ENCODE assay signal across 18 mouse cellular contexts in genomic region chr2:91673587-91673986, GRCm38 (mm10). TPM values are rescaled to one million over a fixed set of nuclear protein-coding genes. Genes with fewer than 3 reads are reported as not detected.
"Had no signal": no experiment of that assay in that cellular context is flagged by ENCODE, and none has a peak within 500 bp of the region (broad histone marks: within the 10 kb centered on the region; RNA-seq: fewer than 3 reads in every experiment).

No protein-coding gene starts in this region.

- H3K27me3 ChIP-seq: midbrain, embryonic 12.5 days; neural tube, embryonic 13.5 days; neural tube, embryonic 15.5 days; stomach, embryonic 15.5 days had no signal

- H3K4me1 ChIP-seq: midbrain, embryonic 10.5 days; midbrain, embryonic 12.5 days; neural tube, embryonic 13.5 days; neural tube, embryonic 15.5 days; stomach, embryonic 15.5 days had no signal

- H3K27ac ChIP-seq: midbrain, embryonic 10.5 days; midbrain, embryonic 12.5 days; neural tube, embryonic 13.5 days; neural tube, embryonic 15.5 days; stomach, embryonic 15.5 days; stomach, postnatal 0 days had no signal

- H3K9ac ChIP-seq: lung, embryonic 14.5 days; midbrain, embryonic 12.5 days; neural tube, embryonic 13.5 days; neural tube, embryonic 15.5 days; stomach, embryonic 15.5 days had no signal

- H3K4me3 ChIP-seq: midbrain, embryonic 10.5 days; midbrain, embryonic 12.5 days; myocyte; neural tube, embryonic 13.5 days; neural tube, embryonic 15.5 days; stomach, embryonic 15.5 days had no signal

- DNase-seq: lung, adult 18-20 months; lung, embryonic 14.5 days; lung, postnatal 10 days; lung, postnatal 4 days; midbrain, embryonic 14.5 days; retina, postnatal 1 day; right cerebral cortex, adult 18-20 months; thymus, adult 2 months; thymus, postnatal 25 days; thymus, postnatal 4 days had no signal

RNA-seq across cellular contexts. Expression of gene F2, which starts 37.4 kb away (rescaled TPM):
- total RNA-seq: megakaryocyte, adult 5-6 weeks had no signal
- polyA plus RNA-seq: midbrain, embryonic 12.5 days had no signal
